Mouse (Mus musculus): ENCODE measurements around the gene Misp.
A peak's percentile ranks its signal among the peaks of the same experiment; 100 is the strongest.

Gene Misp

GRCm38 (mm10) chr10:79794491-79794931, 26.3 kb upstream of the Misp start:
- no peak for DNase-seq (ENCODE audit: low spot score in 2 of 2)

GRCm38 (mm10) chr10:79795905-79796304, 24.9 kb upstream of the Misp start:
- DNase-seq (ENCODE audit: low spot score in 2 of 2), result no peak

GRCm38 (mm10) chr10:79797326-79797725, 23.5 kb upstream of the Misp start:
- DNase-seq (ENCODE audit: low spot score in 2 of 2), result no peak

GRCm38 (mm10) chr10:79798289-79798928, 22.4 kb upstream of the Misp start:
- no peak for DNase-seq (ENCODE audit: low spot score in 2 of 2)

GRCm38 (mm10) chr10:79800508-79800907, 20.3 kb upstream of the Misp start:
- DNase-seq (ENCODE audit: low spot score in 2 of 2), result no peak

GRCm38 (mm10) chr10:79801837-79802236, 19.0 kb upstream of the Misp start:
- no peak for DNase-seq (ENCODE audit: low spot score in 2 of 2)

- no peak for DNase-seq (ENCODE audit: low spot score in 2 of 2)
These were observed 18.3 kb upstream of the Misp start for GRCm38 (mm10) chr10:79802331-79802971.

GRCm38 (mm10) chr10:79803716-79804323, 17.0 kb upstream of the Misp start:
- no peak for DNase-seq (ENCODE audit: low spot score in 2 of 2)

- no peak for DNase-seq (ENCODE audit: low spot score in 2 of 2)
These were observed 15.2 kb upstream of the Misp start for GRCm38 (mm10) chr10:79805636-79806035.

- no peak for DNase-seq (ENCODE audit: low spot score in 2 of 2)
These were observed 14.5 kb upstream of the Misp start for GRCm38 (mm10) chr10:79806331-79806730.

- no peak for DNase-seq (ENCODE audit: low spot score in 2 of 2)
These were observed 13.8 kb upstream of the Misp start for GRCm38 (mm10) chr10:79806972-79807371.

GRCm38 (mm10) chr10:79807826-79808225, 13.0 kb upstream of the Misp start:
- DNase-seq (ENCODE audit: low spot score in 2 of 2), result no peak

GRCm38 (mm10) chr10:79808728-79809127, 12.1 kb upstream of the Misp start:
- DNase-seq (ENCODE audit: low spot score in 2 of 2), result no peak

- DNase-seq (ENCODE audit: low spot score in 2 of 2), result peak; percentile 74 to 94
These were observed 8.8 kb upstream of the Misp start for GRCm38 (mm10) chr10:79811736-79812637.

- DNase-seq (ENCODE audit: low spot score in 2 of 2), result no peak
These were observed 6.4 kb upstream of the Misp start for GRCm38 (mm10) chr10:79814271-79814842.

GRCm38 (mm10) chr10:79815671-79816494, 4.9 kb upstream of the Misp start:
- no peak for DNase-seq (ENCODE audit: low spot score in 2 of 2)

GRCm38 (mm10) chr10:79817111-79817510, 3.7 kb upstream of the Misp start:
- DNase-seq (ENCODE audit: low spot score in 2 of 2), result no peak

- no peak for DNase-seq (ENCODE audit: low spot score in 2 of 2)
These were observed 2.6 kb upstream of the Misp start for GRCm38 (mm10) chr10:79818225-79818624.

- DNase-seq (ENCODE audit: low spot score in 2 of 2), result no peak
These were observed 1.2 kb upstream of the Misp start for GRCm38 (mm10) chr10:79819606-79820005.

GRCm38 (mm10) chr10:79820277-79820676, 512 bp upstream of the Misp start:
- no peak for DNase-seq (ENCODE audit: low spot score in 2 of 2)

- DNase-seq (ENCODE audit: low spot score in 2 of 2), result no peak
These were observed 942 bp downstream of the Misp start for GRCm38 (mm10) chr10:79821731-79822130.

Data from thymus, postnatal 10 days (tissue).